Mouse (Mus musculus) liver, embryonic 12.5 days (tissue): ENCODE results near the gene Slc3a1. TPM values are rescaled to one million over a fixed set of nuclear protein-coding genes. Genes with fewer than 3 reads are reported as not detected.

Experiments used
- ATAC-seq: fragments of 200-750 bp; cut with Nextera tagmentation; 2 replicates; pipeline ENCODE4 v1.8.0; 2017; ENCODE audit warnings: moderate number of reproducible peaks, mild to moderate bottlenecking, moderate library complexity
- H3K27ac ChIP-seq: fragments of 300-500 bp; sonication (generic); 2 replicates; pipeline ENCODE4 v1.5.1; 2016; ENCODE audit warnings: mild to moderate bottlenecking
- H3K27me3 ChIP-seq: fragments of 300-500 bp; sonication (generic); replicated peaks from 2 replicates; pipeline ENCODE4 v1.6.1; 2016; ENCODE audit warnings: mild to moderate bottlenecking, moderate library complexity
- H3K36me3 ChIP-seq: fragments of 300-500 bp; sonication (generic); 2 replicates; pipeline ENCODE4 v1.6.1; 2016; ENCODE audit warnings: mild to moderate bottlenecking, moderate library complexity
- H3K4me1 ChIP-seq: fragments of 300-500 bp; sonication (generic); 2 replicates; pipeline ENCODE4 v1.6.1; 2016
- H3K4me2 ChIP-seq: fragments of 300-500 bp; sonication (generic); 2 replicates; pipeline ENCODE4 v1.6.1; 2016; ENCODE audit warnings: mild to moderate bottlenecking, moderate library complexity
- H3K4me3 ChIP-seq: fragments of 300-500 bp; sonication (generic); 2 replicates; pipeline ENCODE4 v1.5.1; 2016; ENCODE audit warnings: mild to moderate bottlenecking, moderate library complexity
- H3K9ac ChIP-seq: fragments of 300-500 bp; sonication (generic); 2 replicates; pipeline ENCODE4 v1.6.1; 2016; ENCODE audit warnings: mild to moderate bottlenecking, moderate library complexity
- H3K9me3 ChIP-seq: fragments of 300-500 bp; sonication (generic); replicated peaks from 2 replicates; pipeline ENCODE4 v1.6.1; 2016; ENCODE audit warnings: mild to moderate bottlenecking, moderate library complexity
- WGBS: fragments of 180-500 bp; shearing (Covaris S2); methylation state at CpG from one replicate; pipeline ENCODE4 v1.1.7; 2016; ENCODE audit not compliant: insufficient replicate concordance; 5-methylcytosine and 5-hydroxymethylcytosine counted together
- polyA plus RNA-seq: library from polyadenylated mRNA; unstranded; fragments of >200 nt; fragmentation: Nextera tagmentation; extraction: Ambion mirVana; gene quantifications from 2 replicates; pipeline ENCODE4 v1.2.1, GENCODE M21; 2016

Slc3a1 gene
- polyA plus RNA-seq, 1 experiment from 2014 or later, result 0.32 TPM

GRCm38 (mm10) chr17:85071088-85071775 lies 43.1 kb downstream of the Slc3a1 start:
- WGBS, result 79% methylated on average over 8 of the region's 8 CpGs
- no peak overlapping the region for H3K4me3 ChIP-seq
- H3K36me3 ChIP-seq, result peaks cover 56% of the 10 kb centered on the region
- no peaks in the 10 kb centered on the region for H3K4me1 ChIP-seq
- ATAC-seq, result no peak
- H3K27ac ChIP-seq, result no peak overlapping the region
- no peaks in the 10 kb centered on the region for H3K27me3 ChIP-seq
- H3K4me2 ChIP-seq, result no peak overlapping the region
- H3K9me3 ChIP-seq, result no peaks in the 10 kb centered on the region
- no peak overlapping the region for H3K9ac ChIP-seq

- H3K9me3 ChIP-seq, result no peaks in the 10 kb centered on the region
- WGBS, result 86% methylated on average over 11 of the region's 11 CpGs
- no peak overlapping the region for H3K4me3 ChIP-seq
- H3K4me2 ChIP-seq, result no peak overlapping the region
- ATAC-seq, result no peak
- no peaks in the 10 kb centered on the region for H3K27me3 ChIP-seq
- H3K27ac ChIP-seq, result no peak overlapping the region
- H3K9ac ChIP-seq, result no peak overlapping the region
- H3K4me1 ChIP-seq, result no peaks in the 10 kb centered on the region
- peaks cover 56% of the 10 kb centered on the region for H3K36me3 ChIP-seq
Observed at GRCm38 (mm10) chr17:85072383-85072782, 44.2 kb downstream of the Slc3a1 start.

- no peaks in the 10 kb centered on the region for H3K4me1 ChIP-seq
- no peaks in the 10 kb centered on the region for H3K9me3 ChIP-seq
- no peaks in the 10 kb centered on the region for H3K27me3 ChIP-seq
- H3K36me3 ChIP-seq, result peaks cover 60% of the 10 kb centered on the region
- no peak overlapping the region for H3K4me2 ChIP-seq
- 75% methylated on average over 7 of the region's 7 CpGs for WGBS
- ATAC-seq, result no peak
- no peak overlapping the region for H3K27ac ChIP-seq
- no peak overlapping the region for H3K4me3 ChIP-seq
- H3K9ac ChIP-seq, result no peak overlapping the region
Observed at GRCm38 (mm10) chr17:85073214-85073613, 45.0 kb downstream of the Slc3a1 start.

- Histone ChIP-seq H3K36me3 (peaks cover 60% of the 10 kb centered on the region), H3K4me1 (no peaks in the 10 kb centered on the region), H3K9ac (no peak overlapping the region), H3K9me3 (no peaks in the 10 kb centered on the region), H3K4me3 (no peak overlapping the region), H3K27me3 (no peaks in the 10 kb centered on the region), H3K27ac (no peak overlapping the region), H3K4me2 (no peak overlapping the region)
- 80% methylated on average over 4 of the region's 4 CpGs for WGBS
- ATAC-seq, result no peak
Observed at GRCm38 (mm10) chr17:85074083-85074482, 45.9 kb downstream of the Slc3a1 start.

GRCm38 (mm10) chr17:85079276-85079675 lies 51.1 kb downstream of the Slc3a1 start:
- WGBS, result 72% methylated on average over 3 of the region's 3 CpGs
- Histone ChIP-seq H3K4me3 (no peak overlapping the region), H3K4me2 (no peak overlapping the region), H3K27me3 (no peaks in the 10 kb centered on the region), H3K9ac (no peak overlapping the region), H3K36me3 (peaks cover 43% of the 10 kb centered on the region), H3K9me3 (no peaks in the 10 kb centered on the region), H3K27ac (no peak overlapping the region), H3K4me1 (no peaks in the 10 kb centered on the region)
- no peak for ATAC-seq

GRCm38 (mm10) chr17:85080781-85081180 lies 52.6 kb downstream of the Slc3a1 start:
- Histone ChIP-seq H3K4me2 (no peak overlapping the region), H3K4me1 (no peaks in the 10 kb centered on the region), H3K36me3 (peaks cover 37% of the 10 kb centered on the region), H3K9ac (no peak overlapping the region), H3K9me3 (no peaks in the 10 kb centered on the region), H3K27me3 (no peaks in the 10 kb centered on the region), H3K4me3 (no peak overlapping the region), H3K27ac (no peak overlapping the region)
- no peak for ATAC-seq
- 76% methylated on average over 11 of the region's 11 CpGs for WGBS

GRCm38 (mm10) chr17:85085335-85085734 lies 57.2 kb downstream of the Slc3a1 start:
- H3K9ac ChIP-seq, result no peak overlapping the region
- H3K4me2 ChIP-seq, result no peak overlapping the region
- H3K4me1 ChIP-seq, result peaks cover 10% of the 10 kb centered on the region
- H3K27me3 ChIP-seq, result no peaks in the 10 kb centered on the region
- H3K36me3 ChIP-seq, result peaks cover 7% of the 10 kb centered on the region
- no peak overlapping the region for H3K4me3 ChIP-seq
- H3K27ac ChIP-seq, result no peak overlapping the region
- WGBS, result 61% methylated on average over 2 of the region's 2 CpGs
- H3K9me3 ChIP-seq, result no peaks in the 10 kb centered on the region
- ATAC-seq, result no peak

- H3K4me2 ChIP-seq, result no peak overlapping the region
- whole genome bisulfite sequencing, result 74% methylated on average over 1 of the region's 1 CpGs
- no peaks in the 10 kb centered on the region for H3K27me3 ChIP-seq
Observed at GRCm38 (mm10) chr17:85086501-85086900, 58.3 kb downstream of the Slc3a1 start.

GRCm38 (mm10) chr17:85087591-85087990 lies 59.4 kb downstream of the Slc3a1 start:
- 82% methylated on average over 5 of the region's 5 CpGs for WGBS
- no peaks in the 10 kb centered on the region for H3K36me3 ChIP-seq
- H3K27ac ChIP-seq, result no peak overlapping the region
- no peak overlapping the region for H3K4me2 ChIP-seq
- no peaks in the 10 kb centered on the region for H3K9me3 ChIP-seq
- no peak overlapping the region for H3K9ac ChIP-seq
- ATAC-seq, result no peak
- H3K27me3 ChIP-seq, result no peaks in the 10 kb centered on the region
- H3K4me1 ChIP-seq, result peaks cover 24% of the 10 kb centered on the region
- H3K4me3 ChIP-seq, result no peak overlapping the region

More at GRCm38 (mm10) chr17:85086501-85086900, 58.3 kb downstream of the Slc3a1 start:
- H3K27ac ChIP-seq, result no peak overlapping the region
- H3K4me3 ChIP-seq, result no peak overlapping the region
- no peak for ATAC-seq
- H3K4me1 ChIP-seq, result peaks cover 15% of the 10 kb centered on the region
- no peaks in the 10 kb centered on the region for H3K36me3 ChIP-seq
- H3K9ac ChIP-seq, result no peak overlapping the region
- no peaks in the 10 kb centered on the region for H3K9me3 ChIP-seq

- Histone ChIP-seq H3K36me3 (no peaks in the 10 kb centered on the region), H3K9ac (no peak overlapping the region), H3K4me1 (peaks cover 24% of the 10 kb centered on the region), H3K4me2 (no peak overlapping the region), H3K9me3 (no peaks in the 10 kb centered on the region), H3K27me3 (no peaks in the 10 kb centered on the region), H3K27ac (no peak overlapping the region), H3K4me3 (no peak overlapping the region)
- WGBS, result 81% methylated on average over 11 of the region's 11 CpGs
- no peak for ATAC-seq
Observed at GRCm38 (mm10) chr17:85088401-85088800, 60.2 kb downstream of the Slc3a1 start.

- peak overlapping the region; percentile 78; the same call in 1 of the 2 replicates for H3K9ac ChIP-seq
- peak overlapping the region; percentile 94 for H3K4me2 ChIP-seq
- H3K4me1 ChIP-seq, result peaks cover 24% of the 10 kb centered on the region
- H3K27ac ChIP-seq, result no peak overlapping the region
- no peaks in the 10 kb centered on the region for H3K27me3 ChIP-seq
- H3K4me3 ChIP-seq, result peak overlapping the region; percentile 88
- ATAC-seq, result no peak
- no peaks in the 10 kb centered on the region for H3K9me3 ChIP-seq
- no peaks in the 10 kb centered on the region for H3K36me3 ChIP-seq
- 58% methylated on average over 6 of the region's 6 CpGs for WGBS
Observed at GRCm38 (mm10) chr17:85089011-85089410, 60.8 kb downstream of the Slc3a1 start.

- peaks cover 24% of the 10 kb centered on the region for H3K4me1 ChIP-seq
- WGBS, result under 1% methylated on average over 16 of the region's 16 CpGs
- H3K4me2 ChIP-seq, result peak overlapping the region; percentile 94
- H3K9ac ChIP-seq, result peak overlapping the region; percentile 78
- H3K9me3 ChIP-seq, result no peaks in the 10 kb centered on the region
- no peaks in the 10 kb centered on the region for H3K36me3 ChIP-seq
- H3K27me3 ChIP-seq, result no peaks in the 10 kb centered on the region
- no peak for ATAC-seq
- H3K27ac ChIP-seq, result peak overlapping the region; percentile 78
- H3K4me3 ChIP-seq, result peak overlapping the region; percentile 88
Observed at GRCm38 (mm10) chr17:85089621-85090020, 61.4 kb downstream of the Slc3a1 start.
